Mouse (Mus musculus): ENCODE results near the gene Tat.

Gene Tat

GRCm38 (mm10) chr8:109990224-109990623 is at the start of gene Tat:
Tat (plus strand) TSS chr8:109990437.
- no peak for DNase-seq (ENCODE audit: low read depth, low spot score)

- no peak for DNase-seq (ENCODE audit: low read depth, low spot score)
Measured at GRCm38 (mm10) chr8:109941606-109942360, 48.5 kb upstream of the Tat start.

GRCm38 (mm10) chr8:109945153-109945632 is 45.0 kb upstream of the Tat start:
- no peak for DNase-seq (ENCODE audit: low read depth, low spot score)

GRCm38 (mm10) chr8:109945694-109946093 is 44.5 kb upstream of the Tat start:
- no peak for DNase-seq (ENCODE audit: low read depth, low spot score)

- DNase-seq (ENCODE audit: low read depth, low spot score), result no peak
Measured at GRCm38 (mm10) chr8:109946272-109946671, 44.0 kb upstream of the Tat start.

- DNase-seq (ENCODE audit: low read depth, low spot score), result peak; percentile 28
Measured at GRCm38 (mm10) chr8:109947447-109948284, 42.6 kb upstream of the Tat start.

GRCm38 (mm10) chr8:109948285-109948564 is 42.0 kb upstream of the Tat start:
- DNase-seq (ENCODE audit: low read depth, low spot score), result no peak

- no peak for DNase-seq (ENCODE audit: low read depth, low spot score)
Measured at GRCm38 (mm10) chr8:109952171-109952570, 38.1 kb upstream of the Tat start.

- no peak for DNase-seq (ENCODE audit: low read depth, low spot score)
Measured at GRCm38 (mm10) chr8:109954486-109954948, 35.7 kb upstream of the Tat start.

- peak; percentile 84 for DNase-seq (ENCODE audit: low read depth, low spot score)
Measured at GRCm38 (mm10) chr8:109957167-109958028, 32.8 kb upstream of the Tat start.

GRCm38 (mm10) chr8:109958036-109958655 is 32.1 kb upstream of the Tat start:
- no peak for DNase-seq (ENCODE audit: low read depth, low spot score)

- peak; percentile 19 for DNase-seq (ENCODE audit: low read depth, low spot score)
Measured at GRCm38 (mm10) chr8:109959112-109959511, 31.1 kb upstream of the Tat start.

- no peak for DNase-seq (ENCODE audit: low read depth, low spot score)
Measured at GRCm38 (mm10) chr8:109961693-109962367, 28.4 kb upstream of the Tat start, which contains the start of gene Marveld3. Marveld3 (minus strand) TSS chr8:109962203.

- DNase-seq (ENCODE audit: low read depth, low spot score), result no peak
Measured at GRCm38 (mm10) chr8:109962896-109963295, 27.3 kb upstream of the Tat start.

GRCm38 (mm10) chr8:109963421-109963820 is 26.8 kb upstream of the Tat start:
- DNase-seq (ENCODE audit: low read depth, low spot score), result no peak

- no peak for DNase-seq (ENCODE audit: low read depth, low spot score)
Measured at GRCm38 (mm10) chr8:109964106-109964505, 26.1 kb upstream of the Tat start.

GRCm38 (mm10) chr8:109968837-109969236 is 21.4 kb upstream of the Tat start:
- no peak for DNase-seq (ENCODE audit: low read depth, low spot score)

GRCm38 (mm10) chr8:109970323-109970722 is 19.9 kb upstream of the Tat start:
- peak; percentile 56 for DNase-seq (ENCODE audit: low read depth, low spot score)

GRCm38 (mm10) chr8:109972901-109973300 is 17.3 kb upstream of the Tat start:
- DNase-seq (ENCODE audit: low read depth, low spot score), result no peak

- no peak for DNase-seq (ENCODE audit: low read depth, low spot score)
Measured at GRCm38 (mm10) chr8:109979339-109979738, 10.9 kb upstream of the Tat start.
